Mouse (Mus musculus): Measurements from ENCODE around the gene Twist2. TPM values are rescaled to one million over a fixed set of nuclear protein-coding genes. Genes with fewer than 3 reads are reported as not detected.

Gene Twist2
- total and polyA plus RNA-seq, 3 experiments: not detected

DNA sequence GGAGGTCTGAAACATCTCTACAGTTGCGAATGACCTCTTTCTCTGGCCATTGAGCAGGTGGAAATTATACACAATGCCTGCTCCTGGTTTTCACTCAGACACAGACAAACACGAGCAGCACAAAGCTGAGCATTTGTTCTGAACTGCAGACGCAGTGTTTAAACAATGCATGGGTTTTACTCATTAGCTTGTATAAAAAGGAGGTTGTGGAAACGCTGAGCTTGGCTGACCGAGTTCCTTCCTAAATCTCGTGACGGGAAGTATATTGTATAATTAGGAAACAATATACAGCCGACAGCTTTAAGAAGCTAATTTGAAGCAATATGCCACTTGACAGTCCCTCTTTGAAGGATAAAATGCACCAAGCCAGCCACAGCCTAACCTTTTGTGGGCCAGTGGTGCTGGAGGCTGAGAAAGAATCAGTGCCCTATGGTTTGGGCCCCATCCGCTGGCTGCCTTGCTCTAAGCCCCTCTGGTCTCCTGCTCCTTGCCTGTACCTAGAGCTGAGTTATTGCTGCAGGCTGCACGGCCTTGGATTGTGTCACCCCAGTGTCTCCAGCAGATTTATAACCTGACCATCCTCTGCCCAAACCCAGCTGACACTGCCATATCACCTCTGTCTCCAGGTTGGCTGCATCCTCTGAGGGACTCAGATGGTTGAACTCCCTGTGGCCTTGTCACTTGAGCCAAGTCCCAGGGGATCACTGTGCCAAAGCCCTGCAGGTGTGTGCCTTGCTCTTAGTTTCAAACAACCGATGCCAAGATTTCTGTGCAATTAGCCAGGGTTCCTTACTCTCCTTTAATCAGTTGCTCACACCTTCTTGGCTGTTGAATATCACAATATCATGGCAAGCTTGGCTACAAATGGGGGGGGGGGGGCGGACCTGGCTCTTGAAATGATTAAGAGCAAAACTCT, 42.4 kb upstream of the Twist2 start (continued):
- no peak for TF ChIP-seq MEF2A (IDR thresholded peaks at IDR 0.05; ENCODE audit: extremely low read depth, insufficient replicate concordance, low read depth, low read length, poor library complexity, severe bottlenecking)
- no peak for TF ChIP-seq MAX (IDR thresholded peaks at IDR 0.05; ENCODE audit: low read length)

DNA sequence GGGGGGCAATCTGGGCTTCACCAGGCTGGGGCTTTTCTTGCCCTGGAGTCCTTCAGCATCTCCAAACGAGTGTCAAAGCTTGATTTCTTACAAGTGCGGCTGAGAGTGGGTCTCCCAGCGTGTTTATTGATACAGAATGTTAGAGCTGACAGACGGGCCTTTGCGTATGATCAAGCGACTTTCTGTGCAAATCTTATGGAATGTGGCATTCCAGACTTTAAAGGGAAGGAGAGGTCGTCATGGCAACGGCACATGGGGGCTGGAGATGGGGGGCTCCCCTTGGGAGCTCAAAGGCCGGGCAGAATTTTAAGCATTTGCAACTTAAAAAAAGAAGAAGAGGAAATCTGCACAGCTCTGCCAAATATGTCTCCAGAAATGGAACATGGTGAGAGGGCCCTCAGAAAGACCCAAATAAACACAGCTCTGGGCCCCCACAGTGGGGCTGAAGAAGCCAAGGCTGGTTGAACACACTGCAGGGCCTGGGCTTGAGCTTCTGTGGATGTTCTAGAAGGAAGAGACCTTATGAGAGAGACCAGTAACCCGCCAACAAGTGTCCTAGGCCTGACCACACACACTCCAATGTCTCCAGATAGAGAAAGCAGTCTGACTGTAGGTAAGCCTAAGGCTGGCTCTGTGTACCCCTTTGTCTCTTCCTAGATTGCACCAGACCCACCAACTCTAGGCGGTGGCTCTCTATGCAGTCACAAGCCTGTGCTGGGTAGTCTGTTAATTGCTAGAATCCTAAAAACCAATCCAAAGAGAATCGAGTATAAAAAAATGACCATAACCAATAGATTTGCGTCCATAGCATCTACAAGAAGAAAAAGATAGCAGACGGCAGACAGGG, 40.9 kb upstream of the Twist2 start:
- Histone ChIP-seq H3K4me3 (ENCODE audit: control insufficient read depth in 1 of 2, insufficient read depth in 1 of 2, low read depth in 2 of 2, low read length in 2 of 2) (no peak overlapping the region), H3K27ac (ENCODE audit: control insufficient read depth, low read depth, low read length) (no peak overlapping the region), H3K79me2 (ENCODE audit: control insufficient read depth, insufficient read depth, low read length, poor library complexity) (no peaks in the 10 kb centered on the region), H3K4me1 (ENCODE audit: control insufficient read depth in 1 of 2, insufficient read depth in 2 of 2, low read length in 2 of 2) (no peaks in the 10 kb centered on the region), H3K9me3 (replicated peaks; ENCODE audit: insufficient read depth, low read length) (no peaks in the 10 kb centered on the region), H3K27me3 (ENCODE audit: control insufficient read depth in 1 of 2, insufficient read depth in 2 of 2, low read length in 2 of 2) (no peaks in the 10 kb centered on the region), H3K36me3 (ENCODE audit: control insufficient read depth in 1 of 2, insufficient read depth in 2 of 2, low read length in 2 of 2) (no peaks in the 10 kb centered on the region), H3K9ac (ENCODE audit: control insufficient read depth, low read depth, low read length, poor library complexity, severe bottlenecking) (no peak overlapping the region)
- TF ChIP-seq ZKSCAN1 (IDR thresholded peaks at IDR 0.05; ENCODE audit: low read depth, low read length) (no peak), BHLHE40 (IDR thresholded peaks at IDR 0.05; ENCODE audit: borderline replicate concordance, low read depth, low read length) (no peak), E2F4 (IDR thresholded peaks at IDR 0.05; ENCODE audit: borderline replicate concordance, low read depth, low read length) (no peak), CHD1 (IDR thresholded peaks at IDR 0.05; ENCODE audit: low read depth, low read length) (no peak), USF2 (IDR thresholded peaks at IDR 0.05; ENCODE audit: borderline replicate concordance in 1 of 2, insufficient read depth in 1 of 2, low read depth in 1 of 2, low read length in 2 of 2) (no peak), CHD2 (IDR thresholded peaks at IDR 0.05; ENCODE audit: low read length) (no peak), RCOR1 (IDR thresholded peaks at IDR 0.05; ENCODE audit: low read depth, low read length) (no peak), ZNF384 (IDR thresholded peaks at IDR 0.05; ENCODE audit: low read depth, low read length) (no peak), POLR2AphosphoS5 (IDR thresholded peaks at IDR 0.05; ENCODE audit: borderline replicate concordance, low read depth, low read length) (no peak), NRF1 (IDR thresholded peaks at IDR 0.05; ENCODE audit: insufficient read depth, low read depth, low read length, poor library complexity, severe bottlenecking) (no peak), MAZ (IDR thresholded peaks at IDR 0.05; ENCODE audit: low read depth, low read length) (no peak), POLR2A (IDR thresholded peaks at IDR 0.05; ENCODE audit: control insufficient read depth in 1 of 2, insufficient read depth in 1 of 2, low read depth in 1 of 2, low read length in 2 of 2, poor library complexity in 1 of 2) (no peak), TAL1 (IDR thresholded peaks at IDR 0.05; ENCODE audit: low read length) (no peak), POLR2AphosphoS2 (IDR thresholded peaks at IDR 0.05; ENCODE audit: low read length) (no peak), USF1 (IDR thresholded peaks at IDR 0.05; ENCODE audit: low read depth, low read length) (no peak), NELFE (IDR thresholded peaks at IDR 0.05; ENCODE audit: low read depth, low read length) (no peak), ETS1 (IDR thresholded peaks at IDR 0.05; ENCODE audit: low read depth, low read length) (no peak), EP300 (IDR thresholded peaks at IDR 0.05; ENCODE audit: low read depth in 1 of 2, low read length in 2 of 2) (no peak), GABPA (IDR thresholded peaks at IDR 0.05; ENCODE audit: low read depth, low read length) (no peak)
- DNase-seq (ENCODE audit: low read depth, low spot score): no peak
